Mouse (Mus musculus): ENCODE data around the gene Rnf8. TPM values are rescaled to one million over a fixed set of nuclear protein-coding genes. Genes with fewer than 3 reads are reported as not detected.

Rnf8 gene
- polyA plus RNA-seq, 1 experiment from 2014 or later = 76.0 TPM

DNA sequence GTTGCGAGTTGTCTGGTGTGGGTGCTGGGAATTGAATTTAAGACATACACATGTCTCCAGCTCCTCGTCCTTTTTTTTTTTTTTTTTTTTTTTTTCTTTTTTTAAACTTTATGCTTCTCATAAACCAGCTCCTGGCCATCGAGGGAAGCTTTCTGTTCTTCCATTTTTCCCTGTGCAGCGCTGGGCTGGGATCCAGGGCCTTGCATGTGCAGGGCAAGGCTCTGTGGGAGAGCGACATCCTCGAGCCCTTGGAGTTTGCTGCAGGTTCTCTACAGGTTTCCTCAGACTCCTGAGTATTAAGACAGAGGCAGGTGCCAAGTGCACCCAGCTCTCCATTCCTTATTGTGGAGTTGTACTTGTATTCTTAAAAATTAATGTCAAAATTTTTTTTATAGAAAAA is 47.6 kb downstream of the Rnf8 start:
- Histone ChIP-seq H3K27me3 (no peaks in the 10 kb centered on the region), H3K9me3 (replicated peaks) (no peaks in the 10 kb centered on the region), H3K9ac (no peak overlapping the region), H3K36me3 (peaks cover 39% of the 10 kb centered on the region), H3K27ac (no peak overlapping the region), H3K4me1 (peaks cover 11% of the 10 kb centered on the region), H3K4me3 (replicated peaks) (no peak overlapping the region), H3K4me2 (no peak overlapping the region)
- WGBS = 89% methylated on average over 6 of the region's 6 CpGs
- no peak for ATAC-seq (replicated peaks; ENCODE audit: low FRiP score)

DNA sequence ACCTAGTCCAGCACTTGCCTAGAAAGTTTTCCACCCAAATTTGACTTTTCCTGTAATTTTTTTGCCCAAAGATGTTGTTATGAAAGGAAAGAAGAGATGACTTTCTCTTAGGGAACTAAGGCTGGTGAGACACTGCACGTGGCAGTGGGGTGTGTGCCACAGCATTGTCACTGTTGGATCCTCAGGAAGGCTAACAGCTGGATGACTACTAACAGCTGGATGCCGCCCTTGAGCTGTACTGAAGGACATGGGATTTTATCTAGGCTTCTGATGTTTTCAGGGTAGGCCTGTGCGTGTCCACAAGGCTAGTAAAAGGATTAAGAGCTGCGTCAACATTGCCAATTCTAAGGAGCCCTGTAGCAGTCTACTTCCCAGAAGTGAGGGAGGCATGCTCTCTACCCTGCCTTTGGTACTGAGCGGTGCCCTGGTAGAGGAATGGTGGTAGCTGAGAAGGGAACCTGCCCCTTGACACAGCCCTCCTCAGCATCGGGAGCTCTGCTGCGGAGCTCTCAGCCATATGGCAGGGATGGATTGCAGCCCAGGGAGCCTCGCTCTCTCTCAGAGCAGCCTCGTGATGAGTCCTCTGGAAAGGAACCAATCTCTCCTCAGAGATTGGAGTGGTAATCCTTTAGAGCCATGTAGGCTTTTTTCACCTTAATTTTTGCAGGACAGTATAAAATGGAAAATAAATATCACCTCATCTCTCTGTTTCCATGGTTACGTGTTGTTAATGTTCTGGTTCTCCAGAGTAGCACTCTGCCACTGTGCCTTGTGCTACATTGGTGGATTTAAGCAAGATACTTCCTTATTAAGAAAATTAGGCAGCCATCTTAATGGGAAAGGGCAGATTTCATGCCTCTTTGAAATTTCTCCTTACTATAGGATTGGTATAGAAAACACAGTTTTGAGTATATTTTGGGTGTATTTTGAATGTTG is 53.7 kb downstream of the Rnf8 start:
- ATAC-seq (replicated peaks; ENCODE audit: low FRiP score) = no peak
- Histone ChIP-seq H3K4me2 (no peak overlapping the region), H3K4me1 (no peaks in the 10 kb centered on the region), H3K9me3 (replicated peaks) (no peaks in the 10 kb centered on the region), H3K27ac (no peak overlapping the region), H3K9ac (no peak overlapping the region), H3K36me3 (peaks cover 75% of the 10 kb centered on the region), H3K4me3 (replicated peaks) (no peak overlapping the region), H3K27me3 (no peaks in the 10 kb centered on the region)
- WGBS = 81% methylated on average over 10 of the region's 10 CpGs

DNA sequence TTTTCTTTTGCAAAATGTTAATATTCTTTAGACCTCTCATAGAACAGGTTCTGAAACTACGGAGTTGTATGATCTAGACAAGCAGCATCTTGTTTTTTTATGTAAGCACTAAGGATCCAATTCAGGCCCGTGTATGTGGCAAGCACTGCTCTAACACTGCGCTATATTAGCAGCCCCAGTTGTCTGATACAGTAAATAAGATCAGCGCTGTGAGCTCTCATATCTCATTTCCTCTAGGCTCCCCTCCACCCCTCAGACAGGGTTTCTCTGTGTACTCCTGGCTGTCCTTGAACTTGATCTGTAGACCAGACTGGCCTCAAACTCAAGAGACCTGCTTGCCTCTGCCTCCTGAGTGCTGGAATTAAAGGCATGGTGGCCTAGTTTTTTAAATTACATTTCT is 54.4 kb downstream of the Rnf8 start:
- Histone ChIP-seq H3K9me3 (replicated peaks) (no peaks in the 10 kb centered on the region), H3K4me3 (replicated peaks) (no peak overlapping the region), H3K9ac (no peak overlapping the region), H3K4me1 (no peaks in the 10 kb centered on the region), H3K36me3 (peaks cover 75% of the 10 kb centered on the region), H3K27ac (no peak overlapping the region), H3K27me3 (no peaks in the 10 kb centered on the region), H3K4me2 (no peak overlapping the region)
- WGBS = 90% methylated on average over 4 of the region's 4 CpGs
- no peak for ATAC-seq (replicated peaks; ENCODE audit: low FRiP score)

DNA sequence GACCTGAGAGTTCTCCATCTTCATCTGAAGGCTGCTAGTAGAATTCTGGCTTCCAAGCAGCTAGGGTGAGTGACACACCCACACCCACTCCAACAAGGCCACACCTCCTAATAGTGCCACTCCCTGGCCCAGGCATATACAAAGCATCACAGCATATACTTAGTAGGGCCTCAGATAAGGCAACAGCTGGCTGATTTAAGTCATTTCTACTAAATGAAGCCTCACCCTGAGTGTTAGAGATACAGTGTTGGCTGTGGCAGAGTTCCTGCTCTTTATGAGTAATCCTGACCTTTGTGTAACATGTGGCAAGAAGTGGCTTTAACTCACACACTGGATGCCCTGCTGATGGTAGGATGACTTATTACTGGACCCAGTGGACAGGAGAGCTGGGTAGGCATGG is 55.3 kb downstream of the Rnf8 start:
- Histone ChIP-seq H3K4me2 (no peak overlapping the region), H3K4me1 (no peaks in the 10 kb centered on the region), H3K27ac (no peak overlapping the region), H3K36me3 (peaks cover 75% of the 10 kb centered on the region), H3K9ac (no peak overlapping the region), H3K27me3 (no peaks in the 10 kb centered on the region), H3K4me3 (replicated peaks) (no peak overlapping the region), H3K9me3 (replicated peaks) (no peaks in the 10 kb centered on the region)
- ATAC-seq (replicated peaks; ENCODE audit: low FRiP score) = no peak

DNA sequence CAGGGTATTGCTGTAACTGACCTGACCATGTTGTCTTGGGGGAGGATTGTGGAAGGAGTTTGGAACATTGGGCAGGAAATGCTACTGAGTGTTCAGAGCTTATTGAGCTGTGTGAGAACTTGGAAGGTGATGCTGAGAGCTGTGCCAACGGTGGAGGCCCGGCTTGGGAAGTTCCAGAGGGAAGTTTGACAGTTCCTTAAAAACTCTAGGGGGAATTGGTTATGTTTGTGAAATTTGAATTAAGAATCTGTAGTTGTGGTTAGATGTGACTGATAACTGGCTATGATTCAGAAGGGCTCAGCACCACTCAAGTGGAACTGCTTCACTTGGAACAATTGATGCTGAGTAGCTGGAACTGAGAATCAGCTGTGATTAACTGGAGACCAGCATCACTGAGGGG is 56.4 kb downstream of the Rnf8 start:
- H3K36me3 ChIP-seq = peaks cover 79% of the 10 kb centered on the region
- 90% methylated on average over 2 of the region's 2 CpGs for WGBS
- ATAC-seq (replicated peaks; ENCODE audit: low FRiP score) = no peak

DNA sequence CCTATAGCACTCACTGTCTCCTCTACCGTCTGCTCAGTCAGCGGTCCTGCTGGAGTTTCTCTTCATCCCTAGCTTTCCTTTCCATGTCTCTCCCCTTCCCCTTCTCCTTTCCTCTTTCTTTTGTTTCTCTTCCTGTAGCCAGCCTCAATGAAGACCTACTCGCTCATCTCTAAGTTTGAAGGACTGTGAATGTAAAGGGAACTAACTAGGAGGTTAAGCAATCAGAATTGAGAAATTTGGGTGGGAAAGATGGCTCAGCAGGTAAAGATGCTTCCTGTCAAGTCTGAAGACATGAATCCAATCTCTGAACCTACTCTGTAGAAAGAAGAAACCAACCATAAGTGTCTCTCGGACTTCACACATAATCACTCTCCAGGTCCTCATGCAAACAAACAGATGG is 58.7 kb downstream of the Rnf8 start:
- H3K27ac ChIP-seq = no peak overlapping the region
- H3K9me3 ChIP-seq (replicated peaks) = no peaks in the 10 kb centered on the region
- peaks cover 84% of the 10 kb centered on the region for H3K36me3 ChIP-seq
- no peak for ATAC-seq (replicated peaks; ENCODE audit: low FRiP score)
- no peak overlapping the region for H3K4me2 ChIP-seq
- H3K9ac ChIP-seq = no peak overlapping the region
- WGBS = 95% methylated on average over 4 of the region's 4 CpGs
- no peaks in the 10 kb centered on the region for H3K4me1 ChIP-seq
- H3K27me3 ChIP-seq = no peaks in the 10 kb centered on the region
- no peak overlapping the region for H3K4me3 ChIP-seq (replicated peaks)

More for the DNA sequence above, 56.4 kb downstream of the Rnf8 start:
- H3K4me1 ChIP-seq = no peaks in the 10 kb centered on the region
- no peak overlapping the region for H3K4me3 ChIP-seq (replicated peaks)
- H3K9ac ChIP-seq = no peak overlapping the region
- no peaks in the 10 kb centered on the region for H3K27me3 ChIP-seq
- H3K9me3 ChIP-seq (replicated peaks) = no peaks in the 10 kb centered on the region
- no peak overlapping the region for H3K4me2 ChIP-seq
- no peak overlapping the region for H3K27ac ChIP-seq

DNA sequence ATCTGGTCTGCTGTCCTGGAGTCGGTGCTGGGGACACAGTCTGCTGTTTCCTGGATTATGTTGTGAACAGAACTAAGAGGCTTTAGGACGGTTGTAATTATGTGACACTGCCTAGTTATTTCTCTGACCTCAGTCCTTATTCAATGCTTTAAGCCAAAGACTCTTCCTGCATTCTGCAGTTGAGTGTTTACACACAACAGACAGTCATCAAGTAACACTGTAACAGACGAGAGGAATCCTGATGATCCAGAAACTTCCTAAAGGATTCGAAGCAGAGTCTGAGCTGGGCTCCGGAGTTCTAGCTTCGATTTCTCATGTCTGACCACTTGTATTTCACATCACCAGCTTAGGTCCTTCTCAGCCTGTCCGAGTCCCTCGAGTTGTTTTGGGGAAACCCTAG is 63.9 kb downstream of the Rnf8 start:
- Histone ChIP-seq H3K4me2 (no peak overlapping the region), H3K27me3 (no peaks in the 10 kb centered on the region), H3K36me3 (peaks cover 98% of the 10 kb centered on the region), H3K4me3 (replicated peaks) (no peak overlapping the region), H3K9me3 (replicated peaks) (no peaks in the 10 kb centered on the region), H3K9ac (no peak overlapping the region), H3K27ac (no peak overlapping the region), H3K4me1 (peaks cover 12% of the 10 kb centered on the region)
- no peak for ATAC-seq (replicated peaks; ENCODE audit: low FRiP score)
- 88% methylated on average over 8 of the region's 8 CpGs for WGBS

DNA sequence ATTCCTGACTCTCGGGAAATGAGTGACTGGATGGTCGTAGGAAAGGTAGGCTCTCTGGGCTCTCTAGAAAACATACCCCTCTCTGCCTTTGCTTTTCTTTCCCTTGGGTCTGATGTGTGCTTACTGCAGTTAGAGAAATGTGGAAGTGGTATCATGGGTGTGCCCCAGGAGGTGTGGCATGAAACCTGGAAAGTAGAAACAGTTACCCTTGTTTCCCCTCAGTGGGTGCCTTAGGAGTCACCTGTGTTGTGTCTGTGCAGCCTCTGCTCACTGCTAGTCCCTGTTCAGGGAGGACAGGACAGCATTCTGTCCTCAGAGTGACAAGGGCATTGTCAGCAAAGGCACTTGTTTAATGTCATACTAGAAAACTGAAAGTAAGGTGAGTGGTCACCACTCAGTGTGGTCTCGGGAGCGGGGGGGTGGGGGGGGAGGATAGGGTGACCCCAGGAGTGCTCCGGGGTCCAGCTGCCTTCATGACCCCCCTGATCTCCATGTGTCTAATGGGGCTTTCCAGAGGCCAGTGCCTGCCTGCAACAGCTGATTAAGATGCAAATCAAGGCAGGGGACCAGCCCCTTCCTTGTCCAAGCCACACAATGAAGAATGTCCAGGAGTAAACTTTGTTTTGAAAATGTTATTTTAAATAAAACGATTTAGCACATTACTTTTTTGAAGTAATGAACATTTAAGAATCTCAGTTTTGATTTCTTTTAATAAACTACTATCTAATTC is 64.6 kb downstream of the Rnf8 start:
- H3K4me2 ChIP-seq = no peak overlapping the region
- no peaks in the 10 kb centered on the region for H3K9me3 ChIP-seq (replicated peaks)
- no peak overlapping the region for H3K27ac ChIP-seq
- no peaks in the 10 kb centered on the region for H3K27me3 ChIP-seq
- ATAC-seq (replicated peaks; ENCODE audit: low FRiP score) = no peak
- no peak overlapping the region for H3K4me3 ChIP-seq (replicated peaks)
- peaks cover 98% of the 10 kb centered on the region for H3K36me3 ChIP-seq
- WGBS = 88% methylated on average over 6 of the region's 6 CpGs
- H3K4me1 ChIP-seq = peaks cover 12% of the 10 kb centered on the region
- H3K9ac ChIP-seq = no peak overlapping the region

DNA sequence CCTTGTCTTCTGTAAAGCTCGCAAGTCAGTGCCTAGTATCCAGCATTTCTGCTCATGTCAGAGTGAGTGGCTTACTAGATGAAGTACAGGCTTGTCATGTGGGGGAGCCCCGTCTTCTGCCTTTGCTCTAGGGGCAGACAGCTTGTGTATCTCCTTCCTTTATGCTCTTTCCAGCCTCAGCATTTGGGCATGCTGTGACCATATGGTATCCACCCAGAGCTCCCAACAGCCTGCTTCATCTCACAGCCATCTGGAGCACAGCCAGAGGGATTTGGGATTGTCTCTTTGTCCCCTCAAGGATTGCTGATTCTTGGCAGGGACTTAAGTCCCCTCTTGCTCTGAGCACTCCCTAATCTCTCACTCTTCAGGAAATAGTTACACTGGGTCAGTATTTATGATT is 65.6 kb downstream of the Rnf8 start:
- no peaks in the 10 kb centered on the region for H3K27me3 ChIP-seq
- H3K36me3 ChIP-seq = peaks cover 98% of the 10 kb centered on the region
- no peaks in the 10 kb centered on the region for H3K9me3 ChIP-seq (replicated peaks)
- ATAC-seq (replicated peaks; ENCODE audit: low FRiP score) = peak; percentile 46; the same call in 1 of the 2 replicates
- H3K4me3 ChIP-seq (replicated peaks) = no peak overlapping the region
- H3K9ac ChIP-seq = no peak overlapping the region
- peaks cover 12% of the 10 kb centered on the region for H3K4me1 ChIP-seq
- H3K4me2 ChIP-seq = no peak overlapping the region
- peak overlapping the region; percentile 64 for H3K27ac ChIP-seq
- 68% methylated on average over 2 of the region's 2 CpGs for WGBS

DNA sequence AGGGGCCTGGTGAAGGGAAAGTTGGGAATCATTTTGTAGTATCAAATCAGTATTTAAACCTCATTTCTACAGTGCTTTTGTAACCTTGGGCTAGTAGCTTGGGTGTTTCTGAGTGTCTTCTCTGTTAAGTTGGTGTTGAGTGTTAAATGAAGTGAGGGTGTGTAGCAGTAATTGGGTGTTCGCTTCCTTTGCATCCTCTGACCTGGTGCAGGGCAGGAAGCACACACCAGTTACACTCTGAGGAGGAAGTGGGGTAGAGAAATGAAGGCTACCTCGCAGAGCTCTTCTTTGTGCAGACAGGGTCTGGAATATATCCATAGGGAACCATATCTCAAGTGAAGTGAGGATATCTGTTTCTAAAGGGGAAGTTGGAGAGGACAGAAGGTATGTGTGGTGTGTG is 66.3 kb downstream of the Rnf8 start:
- Histone ChIP-seq H3K4me1 (peaks cover 12% of the 10 kb centered on the region), H3K4me3 (replicated peaks) (no peak overlapping the region), H3K9ac (no peak overlapping the region), H3K36me3 (peaks cover 98% of the 10 kb centered on the region), H3K27me3 (no peaks in the 10 kb centered on the region), H3K27ac (peak overlapping the region; percentile 64), H3K9me3 (replicated peaks) (no peaks in the 10 kb centered on the region), H3K4me2 (no peak overlapping the region)
- WGBS = 86% methylated on average over 2 of the region's 2 CpGs
- no peak for ATAC-seq (replicated peaks; ENCODE audit: low FRiP score)

DNA sequence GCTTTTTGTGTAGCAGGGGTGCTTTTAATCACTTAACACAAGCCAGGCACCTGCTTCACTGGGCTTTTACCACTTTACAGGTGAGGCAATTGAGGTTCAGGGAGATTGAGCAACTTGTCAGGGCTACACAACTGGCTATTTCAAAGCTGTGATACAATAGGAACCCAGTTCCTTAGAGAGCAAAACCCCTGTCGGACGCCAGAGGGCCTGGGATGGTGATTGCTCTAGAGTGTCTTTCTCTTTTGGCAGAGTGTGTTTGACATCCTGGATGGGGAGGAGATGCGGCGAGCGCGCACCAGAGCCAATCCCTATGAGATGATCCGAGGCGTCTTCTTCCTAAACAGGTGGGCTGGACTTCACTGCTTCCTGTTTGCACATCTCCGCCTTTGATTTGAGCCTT is 67.1 kb downstream of the Rnf8 start:
- no peaks in the 10 kb centered on the region for H3K9me3 ChIP-seq (replicated peaks)
- no peak overlapping the region for H3K4me3 ChIP-seq (replicated peaks)
- no peak overlapping the region for H3K9ac ChIP-seq
- peaks cover 12% of the 10 kb centered on the region for H3K4me1 ChIP-seq
- peaks cover 98% of the 10 kb centered on the region for H3K36me3 ChIP-seq
- H3K27me3 ChIP-seq = no peaks in the 10 kb centered on the region
- no peak overlapping the region for H3K4me2 ChIP-seq
- no peak for ATAC-seq (replicated peaks; ENCODE audit: low FRiP score)
- no peak overlapping the region for H3K27ac ChIP-seq
- 94% methylated on average over 9 of the region's 9 CpGs for WGBS

DNA sequence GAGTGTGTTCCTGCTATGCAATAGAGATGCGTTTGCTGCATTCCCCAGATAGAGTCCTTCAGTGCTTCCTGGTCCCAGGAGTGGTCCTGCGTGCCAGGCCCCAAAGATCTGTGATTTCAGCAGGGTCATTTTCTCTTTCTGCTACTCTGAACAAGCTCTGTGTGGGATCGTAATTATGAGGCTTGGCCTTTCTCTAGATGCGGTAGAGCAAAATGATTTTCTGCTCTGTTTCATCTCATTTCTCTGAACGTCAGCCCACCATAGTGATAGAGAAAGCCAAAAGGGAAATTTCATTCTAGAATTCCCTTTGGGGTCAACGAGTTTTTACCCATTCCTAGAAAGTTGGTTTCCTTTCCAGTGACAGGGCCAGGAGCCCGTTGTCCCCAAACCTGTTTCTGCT is 67.7 kb downstream of the Rnf8 start:
- no peak overlapping the region for H3K9ac ChIP-seq
- H3K4me3 ChIP-seq (replicated peaks) = no peak overlapping the region
- no peak for ATAC-seq (replicated peaks; ENCODE audit: low FRiP score)
- no peak overlapping the region for H3K4me2 ChIP-seq
- H3K4me1 ChIP-seq = peaks cover 14% of the 10 kb centered on the region
- peaks cover 98% of the 10 kb centered on the region for H3K36me3 ChIP-seq
- 88% methylated on average over 7 of the region's 7 CpGs for WGBS
- H3K27ac ChIP-seq = no peak overlapping the region
- H3K9me3 ChIP-seq (replicated peaks) = no peaks in the 10 kb centered on the region
- no peaks in the 10 kb centered on the region for H3K27me3 ChIP-seq

Data from kidney, embryonic 15.5 days (tissue).